Mouse (Mus musculus) frontal cortex, adult (tissue): ENCODE data around the gene Stx18.

ENCODE experiments used
- ATAC-seq: cut with Nextera tagmentation; 2 replicates; pipeline ENCODE4 v1.9.2; 2017; ENCODE audit warnings: mild to moderate bottlenecking, moderate library complexity, mixed read lengths; ENCODE audit not compliant: low TSS enrichment

Gene Stx18

DNA sequence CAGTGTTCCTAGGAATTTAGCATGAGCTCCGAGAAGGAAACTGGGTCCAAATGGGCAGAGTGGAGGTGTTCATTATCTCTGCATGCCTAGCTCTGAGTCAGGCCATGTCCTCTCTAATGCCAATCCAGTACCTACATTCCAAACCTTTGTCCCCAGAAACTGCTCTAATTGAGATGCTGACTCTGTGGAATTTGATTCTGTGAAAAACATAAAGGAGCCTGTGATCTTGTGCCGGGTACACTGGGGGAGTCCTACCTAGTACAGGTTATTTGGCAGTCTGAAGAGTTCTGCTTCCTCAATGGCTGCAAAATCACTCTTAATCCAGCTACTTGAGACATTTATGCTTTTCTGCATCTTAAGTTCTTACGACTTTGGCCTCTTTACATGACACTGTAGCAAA lies 40.0 kb downstream of the Stx18 start:
- ATAC-seq: no peak

DNA sequence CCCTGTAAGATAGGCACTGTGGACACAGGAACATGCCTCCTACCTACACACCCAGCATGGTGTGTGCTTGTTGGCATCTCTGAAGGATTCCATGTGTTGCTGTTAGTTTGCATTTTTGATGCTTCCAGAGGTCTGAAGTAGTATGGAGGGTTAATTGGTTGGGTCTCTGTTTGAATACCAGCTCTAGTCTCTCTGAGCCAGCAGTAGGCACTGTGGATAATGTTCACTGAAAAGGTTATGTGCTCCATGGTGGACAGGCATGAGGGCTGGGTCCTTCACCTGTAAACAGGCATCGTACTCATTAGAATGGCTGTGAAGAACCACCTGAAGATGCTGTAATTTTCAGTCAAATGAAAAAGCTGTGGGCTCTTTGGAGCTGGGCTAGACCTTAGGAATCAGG lies 41.9 kb downstream of the Stx18 start:
- no peak for ATAC-seq

DNA sequence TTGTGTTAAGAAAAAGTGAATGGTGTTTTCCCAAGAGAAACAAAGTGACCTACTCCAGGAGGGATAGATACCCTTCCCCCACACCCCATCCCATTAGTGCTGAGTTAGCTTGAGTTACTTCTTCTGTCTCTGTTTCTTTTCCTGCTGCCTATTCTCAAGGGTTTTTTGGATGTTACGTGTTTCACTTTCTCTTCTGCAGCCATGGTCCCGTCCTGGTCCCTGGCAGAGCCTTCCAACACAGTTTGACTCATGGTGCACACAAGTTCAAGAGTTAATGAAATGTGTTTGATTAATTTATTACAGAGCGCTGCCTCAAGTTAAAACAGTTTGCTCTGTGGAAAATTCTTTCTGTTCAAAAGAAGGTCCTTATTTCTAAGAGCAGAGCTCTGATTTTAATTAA lies 44.0 kb downstream of the Stx18 start:
- no peak for ATAC-seq

DNA sequence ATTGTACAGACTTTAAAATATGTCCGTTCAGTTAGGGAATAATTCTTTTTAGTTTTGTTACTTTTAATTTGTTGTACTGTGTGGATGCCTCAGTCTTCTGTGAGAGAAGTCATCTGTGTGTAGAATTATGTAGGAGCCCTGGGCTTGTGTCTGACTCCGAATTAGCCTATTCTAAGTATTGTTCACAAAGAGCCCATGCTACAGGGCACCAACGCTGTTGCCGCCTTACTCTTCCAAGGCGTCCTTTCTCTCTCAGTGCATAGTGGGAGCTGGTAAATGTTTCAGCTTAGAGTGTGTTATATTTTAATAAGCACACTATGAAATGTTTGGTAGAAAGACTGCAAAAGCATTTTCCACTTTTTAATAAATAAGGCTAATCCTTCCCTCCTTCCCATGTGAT lies 44.8 kb downstream of the Stx18 start:
- no peak for ATAC-seq

DNA sequence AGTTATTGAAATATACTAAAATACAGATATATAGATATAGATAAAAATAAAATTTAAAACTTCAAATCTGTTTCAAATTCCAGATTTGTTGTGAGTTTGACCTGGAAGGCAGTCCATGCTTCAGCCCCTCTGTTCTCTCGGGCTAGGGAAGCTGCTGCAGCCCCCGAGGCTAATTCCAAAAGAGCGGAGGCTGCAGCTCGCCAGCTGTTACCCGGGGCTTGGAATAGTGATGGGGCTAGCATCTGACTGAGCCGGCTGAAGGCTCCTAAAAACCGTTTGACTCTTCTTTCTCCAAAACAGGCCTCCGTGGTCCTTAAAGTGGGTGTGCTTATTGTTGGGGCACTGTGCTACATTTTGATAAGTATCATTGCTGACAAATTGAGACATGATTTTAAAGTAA lies 46.1 kb downstream of the Stx18 start:
- no peak for ATAC-seq

DNA sequence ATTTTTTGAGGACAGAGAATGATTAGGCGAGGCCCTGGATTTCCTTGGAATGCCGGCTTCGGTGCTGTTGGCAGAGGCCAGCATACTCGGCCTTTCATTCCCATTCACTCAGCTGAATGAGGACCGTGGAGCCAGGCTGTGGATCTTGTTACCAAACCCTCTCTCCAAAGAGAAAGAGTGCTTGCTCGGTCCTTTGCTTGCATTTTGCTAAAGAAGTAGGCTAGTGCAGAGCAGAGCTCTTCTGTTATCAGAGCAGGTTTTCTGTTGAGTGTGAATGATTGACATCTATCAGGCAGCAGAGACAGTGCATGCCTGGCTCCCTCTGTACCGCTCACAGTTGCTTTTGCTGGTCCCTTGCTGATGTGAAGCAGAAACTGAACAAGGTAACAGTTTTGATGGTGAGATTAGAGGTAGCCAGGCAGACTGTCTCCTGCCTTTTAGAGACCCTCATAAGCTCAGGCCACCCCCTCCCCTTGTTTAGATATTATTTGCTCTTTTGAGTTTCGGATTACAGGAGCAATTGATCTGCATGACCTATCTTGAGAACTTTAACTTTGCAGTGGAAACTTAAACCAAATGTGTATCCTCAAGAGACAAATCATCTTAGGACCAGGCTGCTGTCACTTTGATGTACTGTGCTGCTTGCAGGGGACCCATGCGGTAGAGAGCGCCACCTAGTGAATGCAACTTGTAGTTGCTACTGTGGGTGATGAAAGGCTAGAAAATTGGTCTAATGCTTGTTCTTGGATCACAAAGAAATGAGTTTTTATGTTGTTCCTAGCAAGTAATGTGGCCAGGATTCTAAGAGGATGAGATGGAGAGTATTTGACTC lies 47.2 kb downstream of the Stx18 start:
- ATAC-seq: peak; percentile 81

DNA sequence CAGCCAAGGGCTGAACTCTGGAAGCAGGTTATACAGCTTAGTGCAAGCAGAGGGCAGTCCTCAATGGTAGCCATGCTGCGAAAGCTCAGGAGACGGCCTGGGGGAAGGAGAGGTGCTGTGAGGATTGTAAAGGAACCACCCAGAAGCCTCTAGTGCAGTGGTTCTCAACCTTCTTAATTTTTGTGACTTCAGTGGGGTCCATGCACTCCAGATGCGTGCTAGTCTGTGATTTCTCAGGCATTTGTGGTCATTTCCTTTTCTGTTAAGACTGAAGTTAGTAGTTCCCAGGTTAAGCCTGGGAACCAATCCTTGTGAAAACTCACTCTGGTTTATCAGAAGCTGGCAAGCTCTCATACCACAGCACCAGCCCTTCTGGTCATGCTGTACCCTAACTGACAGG lies 51.6 kb downstream of the Stx18 start:
- ATAC-seq: no peak

DNA sequence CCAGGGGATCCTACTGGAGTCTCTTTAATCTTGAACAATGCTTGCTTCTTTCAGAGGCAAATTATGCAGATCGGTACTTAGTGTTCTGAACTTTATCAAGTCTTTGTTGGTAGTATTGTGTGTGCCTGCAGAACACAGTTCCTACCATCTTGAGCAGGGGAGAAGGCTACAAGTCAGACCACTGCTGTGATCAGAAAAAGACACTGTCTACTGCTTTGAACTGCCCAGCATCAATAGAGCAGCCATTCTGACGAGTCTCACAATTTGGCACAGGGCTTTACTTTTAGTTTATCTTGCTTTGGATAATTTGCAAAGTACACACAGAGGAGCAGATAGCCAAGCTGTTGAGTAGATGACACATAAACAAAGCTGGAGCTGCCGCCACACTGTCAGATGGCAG lies 52.0 kb downstream of the Stx18 start:
- no peak for ATAC-seq

DNA sequence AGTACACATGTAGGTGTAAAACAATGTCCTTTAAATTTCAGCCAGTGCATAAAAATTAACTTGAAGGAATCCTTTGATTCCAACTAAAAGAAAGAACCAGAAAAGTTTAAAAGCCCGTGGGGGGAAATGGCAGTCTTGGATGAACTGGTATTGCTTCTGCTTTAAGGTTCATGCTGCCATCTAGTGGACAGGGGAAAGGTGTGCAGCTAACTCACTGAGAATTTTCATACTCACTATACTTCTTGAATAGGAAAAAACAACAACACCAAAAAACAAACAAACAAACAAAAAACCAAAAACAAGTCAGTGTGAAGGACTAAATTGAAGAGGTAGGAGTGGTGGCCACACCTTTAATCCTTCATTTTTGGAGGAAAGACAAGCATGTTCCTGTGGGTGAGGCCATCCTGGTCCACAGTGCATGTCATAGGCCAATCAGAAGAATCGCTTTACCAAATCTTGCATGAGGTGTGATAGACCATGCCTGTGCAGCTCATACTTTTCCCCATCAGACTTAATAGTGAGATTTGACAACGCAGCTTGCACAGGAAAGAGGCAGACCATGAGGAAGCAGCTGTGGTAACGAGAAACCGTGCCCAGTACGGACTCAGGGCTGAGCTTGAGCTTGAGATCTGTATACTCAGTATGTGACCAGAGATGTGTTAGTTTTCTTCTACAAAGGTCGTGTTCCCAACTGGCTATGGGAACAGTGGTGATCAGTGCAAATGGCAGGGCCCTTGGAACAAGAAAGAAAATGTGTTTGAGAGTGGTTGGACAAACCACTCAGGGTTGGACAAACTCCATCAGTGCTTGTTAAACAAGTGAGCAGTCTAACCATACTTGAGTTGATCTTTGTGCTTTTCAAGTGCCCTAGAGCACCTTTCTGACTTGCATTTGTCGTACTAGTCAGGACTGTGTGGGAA lies 52.8 kb downstream of the Stx18 start:
- ATAC-seq: peak; percentile 79; the same call in 1 of the 2 replicates

DNA sequence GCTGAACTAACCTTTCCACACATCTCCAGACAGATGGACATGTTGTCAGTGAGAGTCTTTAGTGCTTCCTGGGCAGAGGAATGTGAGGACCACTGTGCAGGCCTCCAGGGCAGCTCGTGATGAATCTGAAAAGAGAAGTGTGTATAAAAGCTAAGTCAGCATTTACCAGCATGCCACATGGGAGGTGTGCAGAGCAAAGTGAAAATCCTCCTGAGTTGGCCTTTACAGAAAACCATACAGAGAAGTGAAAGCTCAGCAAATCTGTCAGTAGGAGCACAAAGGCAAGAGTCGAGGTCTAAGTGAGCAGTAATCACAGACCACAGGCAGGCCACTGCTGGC lies 53.4 kb downstream of the Stx18 start:
- ATAC-seq: no peak

DNA sequence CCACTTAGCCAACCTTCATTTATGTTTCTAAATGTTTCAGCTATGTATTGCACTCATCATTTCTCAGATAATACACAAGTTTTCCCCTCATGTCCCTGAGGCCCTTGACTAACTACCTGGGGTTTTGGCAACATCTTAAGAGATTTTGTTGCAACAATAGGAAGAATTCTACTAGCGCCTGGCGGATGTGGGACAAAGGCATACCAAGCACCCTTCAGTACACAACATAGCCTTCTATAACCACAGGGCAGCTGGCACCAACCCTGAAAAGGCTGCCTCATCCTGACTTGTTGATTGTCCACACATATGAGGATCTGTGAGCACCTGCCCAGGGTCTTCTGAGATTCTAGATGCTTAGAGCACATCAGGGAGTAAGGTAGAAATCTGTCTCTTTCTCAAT lies 55.8 kb downstream of the Stx18 start:
- no peak for ATAC-seq

DNA sequence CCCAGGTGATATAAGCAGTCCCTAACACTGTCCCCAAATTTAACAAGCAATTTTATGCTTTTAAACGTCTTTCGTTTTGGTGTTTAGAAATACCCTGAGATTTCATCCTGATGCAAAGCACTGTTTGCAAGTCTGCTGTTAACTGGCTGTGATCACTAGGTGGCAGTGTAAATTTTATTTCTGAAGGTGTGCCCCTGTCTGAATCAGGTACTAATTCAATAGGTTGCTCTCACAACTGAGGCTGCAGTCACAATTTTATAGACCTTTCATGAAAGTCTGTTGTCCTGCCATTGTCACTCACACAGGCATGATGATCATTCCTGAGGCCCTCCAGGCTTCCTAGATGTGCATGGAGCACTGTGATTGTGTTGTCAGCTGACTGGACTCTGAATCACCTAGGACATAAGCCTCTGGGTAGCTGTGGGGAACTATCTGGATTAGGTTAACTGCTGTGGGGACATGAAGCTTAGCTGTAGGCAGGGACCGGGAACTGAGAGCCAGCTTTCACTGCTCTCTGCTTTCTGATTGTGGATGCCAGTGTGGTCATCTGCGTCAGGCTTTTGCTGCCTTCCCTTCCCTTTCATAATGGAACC lies 59.1 kb downstream of the Stx18 start:
- ATAC-seq: peak; percentile 81

DNA sequence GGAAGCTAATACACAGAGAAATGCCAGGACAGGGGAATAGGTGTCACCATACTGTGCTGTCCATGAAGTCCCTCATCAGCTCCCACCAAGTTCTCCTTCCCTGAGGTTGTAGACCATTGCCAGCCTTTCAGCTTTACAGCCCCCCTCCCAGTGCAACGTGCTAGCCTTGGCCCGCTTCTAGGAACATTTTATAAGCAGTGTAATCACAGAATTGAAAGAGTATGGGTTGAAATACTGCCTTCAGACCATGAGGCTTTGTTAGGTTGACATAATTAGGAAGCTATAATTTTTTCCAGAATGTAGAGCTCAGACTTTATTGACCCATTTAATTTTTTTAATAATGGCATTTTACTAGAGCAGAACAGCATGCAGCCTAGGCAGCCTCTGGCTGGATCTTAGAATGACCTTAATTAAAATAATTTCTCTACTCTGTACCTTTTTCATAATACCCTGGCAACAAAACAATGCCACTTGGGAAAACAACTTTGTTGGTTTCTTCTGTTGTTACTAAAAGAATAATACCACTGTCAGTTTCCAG lies 60.7 kb downstream of the Stx18 start:
- ATAC-seq: no peak

DNA sequence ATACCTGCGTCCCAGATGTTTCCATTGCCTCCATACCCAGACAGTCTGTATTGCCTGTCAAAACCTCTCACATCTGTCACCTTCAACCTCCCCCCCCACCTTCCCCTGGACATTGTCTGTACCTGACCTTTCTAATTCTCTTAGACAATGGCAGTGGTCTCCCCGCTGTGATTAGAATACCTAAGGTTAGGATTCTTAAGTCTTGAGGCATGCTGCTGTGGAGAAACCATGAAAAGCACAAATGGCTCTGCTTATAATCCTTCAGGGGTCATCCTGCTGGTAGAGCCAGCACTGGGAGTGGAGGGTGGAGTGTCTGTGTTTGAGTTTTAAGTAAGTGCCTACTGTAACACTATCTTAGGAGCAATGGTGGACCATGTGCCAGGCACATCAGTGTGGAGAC lies 64.4 kb downstream of the Stx18 start:
- ATAC-seq: no peak

DNA sequence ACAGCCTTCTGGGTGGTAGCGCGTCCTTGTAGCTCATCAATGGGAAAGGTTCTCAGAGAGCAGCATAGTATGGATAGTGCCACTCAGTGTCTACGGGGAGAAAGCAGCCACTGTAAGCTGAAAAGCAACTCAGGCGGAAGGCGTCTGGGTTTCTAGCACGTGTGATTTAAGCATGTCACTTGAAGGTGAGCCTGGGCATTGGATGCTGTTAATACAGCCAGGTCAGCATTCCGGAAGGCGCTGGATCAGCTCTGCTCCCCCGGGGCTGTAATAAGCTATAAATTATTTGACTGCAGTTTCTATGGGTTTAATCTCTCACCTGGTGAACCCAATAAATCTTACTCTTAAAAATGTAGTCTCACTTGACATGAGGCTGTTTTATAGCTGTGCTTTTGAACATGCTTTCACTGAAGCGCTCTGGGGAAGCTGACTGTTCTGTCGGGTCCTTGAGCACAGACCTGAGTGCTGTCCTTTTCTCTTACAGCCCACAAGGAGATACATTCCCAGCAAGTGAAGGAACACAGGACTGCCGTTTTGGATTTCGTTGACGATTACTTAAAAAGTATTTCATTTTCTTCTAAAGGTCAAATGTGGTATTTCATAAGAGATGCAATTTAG lies 67.6 kb downstream of the Stx18 start:
- ATAC-seq: no peak

DNA sequence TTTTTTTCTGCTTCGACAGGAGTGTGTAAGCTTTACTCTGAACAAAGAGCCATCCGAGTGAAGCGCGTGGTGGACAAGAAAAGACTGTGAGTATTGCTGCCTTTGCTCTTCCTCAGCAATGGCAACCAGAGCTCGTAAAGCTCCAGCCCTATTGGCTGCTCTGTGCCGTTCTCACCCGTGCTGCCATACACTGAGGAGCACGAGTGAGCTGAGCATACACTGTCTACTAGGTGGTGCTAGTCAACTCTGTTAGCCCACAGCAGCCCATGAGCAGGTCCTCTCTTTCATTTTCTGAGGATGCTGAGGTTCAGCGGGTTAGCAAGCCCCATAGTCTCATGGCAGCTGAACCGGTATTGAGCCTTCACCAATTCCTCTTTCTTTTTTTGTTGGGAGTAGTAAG lies 68.3 kb downstream of the Stx18 start:
- ATAC-seq: no peak

DNA sequence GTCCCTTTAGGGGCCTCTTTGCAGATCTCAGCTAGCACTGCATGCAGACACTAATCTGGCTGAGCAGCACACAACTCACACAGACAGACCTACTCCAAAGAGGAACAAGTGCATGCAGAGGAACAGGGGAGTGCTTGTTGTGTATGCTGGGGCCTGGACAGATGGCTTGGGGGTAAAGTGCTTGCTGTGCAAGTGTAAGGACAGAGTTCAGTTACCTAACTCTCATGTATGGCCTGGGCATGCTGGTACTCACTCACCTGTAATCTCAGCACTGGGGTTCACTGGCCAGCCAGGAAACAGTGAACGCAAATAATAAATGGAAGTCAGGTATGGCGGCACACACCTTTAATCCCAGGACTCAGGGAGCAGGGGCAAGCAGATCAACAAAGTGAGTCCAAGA lies 76.0 kb downstream of the Stx18 start:
- ATAC-seq: no peak

DNA sequence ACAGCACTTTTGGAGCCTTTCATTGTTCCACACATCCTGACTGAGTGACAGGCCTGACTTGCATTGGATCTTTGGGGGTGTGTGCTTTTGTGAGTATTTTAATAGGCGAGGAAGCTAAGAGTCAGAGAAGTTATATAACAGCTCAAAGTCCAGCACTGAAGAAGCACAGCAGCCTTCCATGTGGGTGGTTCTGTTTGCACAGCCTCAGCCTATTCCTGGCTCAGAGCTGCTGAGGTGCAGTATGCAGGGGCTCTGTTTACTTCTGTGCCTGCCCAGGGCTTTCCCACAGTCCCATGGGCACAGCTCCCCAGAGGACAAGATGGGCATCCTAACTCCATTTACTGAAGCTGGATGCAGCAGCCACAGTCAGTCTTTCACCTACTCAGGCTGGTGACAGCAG lies 78.5 kb downstream of the Stx18 start:
- peak; percentile 87 for ATAC-seq

DNA sequence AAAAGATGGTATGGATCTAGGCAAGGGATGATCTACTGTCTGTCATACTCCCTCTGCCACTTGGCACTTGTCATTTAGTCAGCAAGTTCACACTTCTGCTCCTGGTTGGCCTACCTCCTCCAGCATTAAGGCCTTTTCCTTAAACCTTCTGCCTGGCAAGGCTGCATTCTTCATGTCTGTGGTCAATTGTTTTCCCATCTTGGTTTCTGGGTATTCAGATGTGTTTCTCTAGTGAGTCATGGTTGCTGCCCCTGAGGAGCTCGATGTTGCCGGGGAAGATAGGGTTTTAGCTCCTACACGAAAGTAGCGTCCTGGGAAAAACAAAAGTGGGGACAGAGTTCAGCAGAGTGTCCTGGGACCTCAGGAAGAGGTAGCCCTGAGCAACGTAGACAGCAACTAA lies 80.7 kb downstream of the Stx18 start:
- ATAC-seq: no peak

DNA sequence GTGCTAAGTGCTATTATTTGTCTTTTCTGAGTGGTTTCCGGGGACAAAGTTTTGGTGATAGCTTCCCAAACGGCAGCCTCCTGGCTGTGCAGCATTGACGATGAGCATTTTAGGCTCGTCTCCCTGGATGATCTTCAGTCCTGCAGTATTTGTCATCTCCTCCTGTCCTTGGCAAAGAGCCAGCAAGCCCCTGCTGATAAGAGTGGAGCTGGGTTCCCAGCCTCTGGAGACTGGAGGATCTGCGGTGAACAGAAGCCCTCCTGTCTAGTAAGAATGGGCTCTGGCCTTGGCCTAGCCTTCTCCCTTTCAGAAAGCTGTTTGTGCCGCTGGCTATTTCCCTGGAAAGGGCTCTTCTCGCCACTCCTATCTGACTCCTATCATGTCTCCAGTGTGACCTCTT lies 83.2 kb downstream of the Stx18 start:
- no peak for ATAC-seq

DNA sequence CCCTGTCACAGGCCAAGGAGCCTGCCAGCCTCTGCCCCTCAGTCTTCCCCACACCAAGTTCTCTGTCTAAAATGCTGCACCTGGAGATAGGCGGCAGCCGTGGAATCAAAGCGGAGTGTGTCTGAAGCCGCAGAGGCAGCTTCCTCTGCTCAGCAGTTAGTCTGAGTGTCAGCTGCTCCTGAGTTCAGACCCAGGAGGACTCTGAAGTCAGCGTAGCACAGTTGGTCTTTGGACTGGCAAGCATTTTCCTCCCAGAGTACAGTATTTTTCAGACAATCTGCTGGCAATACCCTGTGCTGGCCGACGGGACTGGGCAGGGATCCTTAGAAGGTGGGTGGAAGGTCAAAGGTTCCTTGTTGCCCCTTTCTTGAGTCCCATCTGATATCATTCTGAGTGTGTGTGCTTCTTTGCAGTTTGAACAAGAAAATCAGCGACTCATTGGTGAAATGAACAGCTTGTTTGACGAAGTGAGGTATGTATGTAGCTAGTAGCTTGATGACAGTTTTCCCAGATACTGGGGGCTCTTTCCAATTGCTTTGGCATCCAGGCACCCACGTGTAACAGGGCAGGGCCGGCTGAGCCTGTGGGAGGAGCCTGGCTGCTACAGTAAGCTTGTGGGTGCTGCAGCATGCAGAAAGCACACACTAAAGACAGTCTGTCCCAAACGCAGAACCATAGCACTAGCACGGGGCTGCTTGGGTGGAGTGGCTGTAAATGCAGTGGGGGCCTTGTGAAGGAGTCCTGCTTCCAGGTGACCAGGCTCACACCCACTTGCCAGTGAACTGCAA lies 88.2 kb downstream of the Stx18 start:
- ATAC-seq: peak; percentile 83
